Mouse (Mus musculus): Measurements from ENCODE around the gene Ten1. TPM values are rescaled to one million over a fixed set of nuclear protein-coding genes. Genes with fewer than 3 reads are reported as not detected.

The Ten1 gene
- polyA plus RNA-seq, 1 experiment from 2014 or later = 78.2 TPM

DNA sequence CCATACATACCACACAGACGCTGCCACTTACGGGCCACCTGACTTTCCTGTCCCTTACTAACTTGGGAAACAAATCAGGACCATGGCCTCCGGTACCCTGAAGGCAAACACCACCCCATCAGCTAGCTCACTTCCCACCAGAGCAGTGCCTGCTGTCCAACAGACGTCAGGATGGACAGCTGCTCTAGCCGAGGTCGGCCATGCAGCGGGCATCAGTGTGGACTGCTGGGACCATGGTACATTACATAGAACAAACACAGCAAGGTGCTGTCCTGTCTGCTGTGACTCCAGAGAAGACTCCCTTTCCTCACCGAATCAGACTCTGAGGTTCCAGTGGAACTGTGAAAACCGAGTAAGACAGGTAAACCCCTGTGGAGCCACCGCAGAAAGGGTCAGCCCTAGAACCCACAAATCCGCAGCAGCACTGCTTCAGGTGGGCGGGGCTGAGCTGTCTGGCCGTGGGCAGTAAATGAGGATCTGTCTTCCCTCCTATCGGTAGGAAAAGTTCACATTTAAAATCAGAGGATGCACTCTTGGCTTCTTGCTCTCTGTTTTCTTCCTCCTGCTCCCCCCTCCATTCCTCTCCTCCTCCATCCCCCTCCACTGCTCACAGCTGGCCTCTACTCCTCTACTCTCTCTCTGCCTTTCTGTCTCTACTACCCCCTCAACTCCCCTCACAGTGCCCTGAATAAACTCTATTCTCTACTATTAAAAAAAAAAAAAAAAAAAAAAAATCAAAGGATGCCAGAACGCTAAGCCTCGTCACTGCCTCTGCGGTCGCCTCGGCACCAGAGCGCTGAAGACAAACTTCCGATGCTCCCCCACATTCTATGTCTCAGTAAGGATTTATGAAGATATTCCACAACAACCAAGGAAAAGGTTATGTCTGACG lies 56.7 kb downstream of the Ten1 start:
- H3K36me3 ChIP-seq (ENCODE audit: control insufficient read depth, insufficient read depth, low read length) = peaks cover 44% of the 10 kb centered on the region

DNA sequence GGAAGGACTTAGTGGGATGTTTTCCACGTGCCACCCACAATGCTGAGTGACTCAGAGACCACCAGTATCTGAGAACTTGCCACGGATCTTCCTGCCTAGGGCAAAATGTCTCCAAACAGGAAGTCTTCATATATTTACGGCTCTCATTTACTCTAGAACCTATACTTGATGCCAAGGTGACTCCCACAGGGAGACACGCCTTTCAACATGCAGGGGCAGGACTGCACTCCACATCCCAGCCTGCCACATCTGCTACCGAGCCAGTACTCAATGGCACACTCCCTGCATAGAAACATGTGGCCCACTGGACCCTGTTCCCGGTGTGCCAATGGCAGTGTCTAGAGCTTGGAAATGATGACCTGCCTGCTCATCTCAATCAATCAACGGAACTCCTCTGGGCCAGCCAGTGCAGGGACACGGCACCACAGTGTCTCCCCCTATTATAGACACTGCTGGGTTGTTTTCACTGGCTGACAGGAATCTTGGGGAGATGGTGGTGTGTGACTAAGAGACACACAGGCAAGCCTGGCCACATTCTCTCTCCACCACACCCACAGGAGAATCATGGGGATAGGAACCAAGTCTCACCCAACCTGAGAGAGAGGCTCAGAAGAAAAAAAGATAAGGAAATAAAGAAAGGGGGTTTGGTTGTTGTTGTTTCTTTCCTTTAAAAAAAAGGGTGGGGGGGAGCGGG lies 57.5 kb downstream of the Ten1 start:
- Histone ChIP-seq H3K4me2 (ENCODE audit: low read depth, low read length) (no peak overlapping the region), H3K36me3 (ENCODE audit: control insufficient read depth, insufficient read depth, low read length) (peaks cover 42% of the 10 kb centered on the region; the same call in 1 of the 2 replicates), H3K27ac (ENCODE audit: low read length) (peak overlapping the region; percentile 86), H3K27me3 (ENCODE audit: control insufficient read depth, insufficient read depth, low read length) (no peaks in the 10 kb centered on the region), H3K4me1 (ENCODE audit: control insufficient read depth, insufficient read depth, low read length) (peaks cover 5% of the 10 kb centered on the region; the same call in 1 of the 2 replicates), H3K9me3 (replicated peaks; ENCODE audit: control insufficient read depth, low read length) (no peaks in the 10 kb centered on the region), H3K4me3 (replicated peaks; ENCODE audit: low read length) (no peak overlapping the region), H3K9ac (ENCODE audit: low read length) (peak overlapping the region; percentile 40; the same call in 1 of the 2 replicates)
- ATAC-seq (ENCODE audit: insufficient read depth, low FRiP score) = peak; percentile 49; the same call in 1 of the 2 replicates
- WGBS = 74% methylated on average over 9 of the region's 9 CpGs

More for the DNA sequence above, 56.7 kb downstream of the Ten1 start:
- Histone ChIP-seq H3K9ac (ENCODE audit: low read length) (no peak overlapping the region), H3K27ac (ENCODE audit: low read length) (peak overlapping the region; percentile 86), H3K9me3 (replicated peaks; ENCODE audit: control insufficient read depth, low read length) (no peaks in the 10 kb centered on the region), H3K27me3 (ENCODE audit: control insufficient read depth, insufficient read depth, low read length) (no peaks in the 10 kb centered on the region), H3K4me3 (replicated peaks; ENCODE audit: low read length) (no peak overlapping the region), H3K4me2 (ENCODE audit: low read depth, low read length) (no peak overlapping the region), H3K4me1 (ENCODE audit: control insufficient read depth, insufficient read depth, low read length) (peaks cover 5% of the 10 kb centered on the region; the same call in 1 of the 2 replicates)
- no peak for ATAC-seq (ENCODE audit: insufficient read depth, low FRiP score)
- WGBS = 78% methylated on average over 22 of the region's 22 CpGs

DNA sequence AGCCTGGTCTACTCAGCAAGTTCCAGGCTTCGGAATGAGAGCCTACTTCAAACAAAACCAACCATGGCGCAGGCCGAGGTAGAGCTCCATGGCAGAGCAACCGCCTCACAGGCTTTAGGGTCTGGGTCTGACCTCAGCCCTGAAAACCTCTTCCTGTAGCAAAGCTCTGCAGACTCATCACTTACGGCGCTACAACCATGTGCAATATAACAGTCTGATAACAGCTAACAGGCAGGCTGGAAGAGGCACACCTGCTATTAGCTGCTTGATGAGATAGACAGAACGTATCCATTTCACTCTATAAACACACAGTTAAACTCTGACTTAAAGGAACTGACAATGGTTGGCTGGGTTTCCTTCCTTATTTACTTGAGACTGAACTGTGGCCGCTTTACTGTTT lies 60.8 kb downstream of the Ten1 start:
- Histone ChIP-seq H3K27me3 (ENCODE audit: control insufficient read depth, insufficient read depth, low read length) (no peaks in the 10 kb centered on the region), H3K4me3 (replicated peaks; ENCODE audit: low read length) (no peak overlapping the region), H3K36me3 (ENCODE audit: control insufficient read depth, insufficient read depth, low read length) (peaks cover 33% of the 10 kb centered on the region; the same call in 1 of the 2 replicates), H3K27ac (ENCODE audit: low read length) (peak overlapping the region; percentile 57), H3K9ac (ENCODE audit: low read length) (no peak overlapping the region), H3K4me2 (ENCODE audit: low read depth, low read length) (no peak overlapping the region), H3K4me1 (ENCODE audit: control insufficient read depth, insufficient read depth, low read length) (peaks cover 5% of the 10 kb centered on the region; the same call in 1 of the 2 replicates), H3K9me3 (replicated peaks; ENCODE audit: control insufficient read depth, low read length) (no peaks in the 10 kb centered on the region)
- ATAC-seq (ENCODE audit: insufficient read depth, low FRiP score) = no peak
- 75% methylated on average over 8 of the region's 8 CpGs for WGBS

DNA sequence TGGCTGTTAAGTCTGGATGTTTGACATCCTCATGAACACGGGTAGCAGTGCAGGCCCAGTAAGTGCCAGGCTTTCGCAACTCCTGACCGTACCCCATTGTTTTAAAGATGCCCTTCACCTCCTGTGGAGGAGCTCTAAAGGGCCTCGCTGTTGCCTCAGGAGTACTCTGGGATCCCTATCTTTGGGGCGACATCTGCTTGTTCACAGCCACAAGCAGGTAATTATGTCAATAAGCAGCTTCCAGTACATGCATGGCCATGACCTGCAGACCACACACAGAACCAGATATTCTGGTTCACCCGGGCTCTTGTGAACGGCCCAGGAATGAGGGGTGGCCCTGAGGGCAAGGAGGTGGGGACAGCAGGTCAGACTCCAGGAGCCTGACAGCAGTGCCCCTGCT lies 61.6 kb downstream of the Ten1 start:
- H3K4me1 ChIP-seq (ENCODE audit: control insufficient read depth, insufficient read depth, low read length) = 0 out of 2 replicates have a peak, but pooled peaks cover under 1% of the 10 kb centered on the region
- no peaks in the 10 kb centered on the region for H3K9me3 ChIP-seq (replicated peaks; ENCODE audit: control insufficient read depth, low read length)
- no peak overlapping the region for H3K9ac ChIP-seq (ENCODE audit: low read length)
- no peak overlapping the region for H3K4me3 ChIP-seq (replicated peaks; ENCODE audit: low read length)
- H3K27ac ChIP-seq (ENCODE audit: low read length) = peak overlapping the region; percentile 57
- ATAC-seq (ENCODE audit: insufficient read depth, low FRiP score) = peak; percentile 63; the same call in 1 of the 2 replicates
- H3K4me2 ChIP-seq (ENCODE audit: low read depth, low read length) = no peak overlapping the region
- 67% methylated on average over 7 of the region's 7 CpGs for WGBS
- H3K27me3 ChIP-seq (ENCODE audit: control insufficient read depth, insufficient read depth, low read length) = no peaks in the 10 kb centered on the region
- peaks cover 28% of the 10 kb centered on the region for H3K36me3 ChIP-seq (ENCODE audit: control insufficient read depth, insufficient read depth, low read length)

Other genes with a start within 250 kb of the Ten1 start
- gene Itgb4, start 224.1 kb upstream of the Ten1 start, polyA plus RNA-seq (2015; fragmentation: Nextera tagmentation; extraction: Ambion mirVana) = 18.9 and 24.4 TPM in 2 replicates
- gene Galk1, start 186.1 kb upstream of the Ten1 start, polyA plus RNA-seq (2015; fragmentation: Nextera tagmentation; extraction: Ambion mirVana) = 186 and 187 TPM in 2 replicates
- gene H3f3b, start 170.9 kb upstream of the Ten1 start, polyA plus RNA-seq (2015; fragmentation: Nextera tagmentation; extraction: Ambion mirVana) = 1,496 and 1,592 TPM in 2 replicates
- 26.4 and 26.9 TPM in 2 replicates for gene Unk, start 168.5 kb upstream of the Ten1 start, polyA plus RNA-seq (2015; fragmentation: Nextera tagmentation; extraction: Ambion mirVana)
- gene Unc13d, start 120.9 kb upstream of the Ten1 start, polyA plus RNA-seq (2015; fragmentation: Nextera tagmentation; extraction: Ambion mirVana) = 8.3 and 9.9 TPM in 2 replicates
- 81.8 and 98.6 TPM in 2 replicates for gene Wbp2, start 111.9 kb upstream of the Ten1 start, polyA plus RNA-seq (2015; fragmentation: Nextera tagmentation; extraction: Ambion mirVana)
- 22.7 and 23.1 TPM in 2 replicates for gene Trim47, start 71.6 kb upstream of the Ten1 start, polyA plus RNA-seq (2015; fragmentation: Nextera tagmentation; extraction: Ambion mirVana)
- gene Trim65, start 67.7 kb upstream of the Ten1 start, polyA plus RNA-seq (2015; fragmentation: Nextera tagmentation; extraction: Ambion mirVana) = 6.2 and 8.0 TPM in 2 replicates
- gene Mrpl38, start 60.0 kb upstream of the Ten1 start, polyA plus RNA-seq (2015; fragmentation: Nextera tagmentation; extraction: Ambion mirVana) = 83.5 and 87.0 TPM in 2 replicates
- 28.0 and 31.4 TPM in 2 replicates for gene Fbf1, start 30.7 kb upstream of the Ten1 start, polyA plus RNA-seq (2015; fragmentation: Nextera tagmentation; extraction: Ambion mirVana)
- 50.8 and 61.0 TPM in 2 replicates for gene Acox1, start 190 bp downstream of the Ten1 start, polyA plus RNA-seq (2015; fragmentation: Nextera tagmentation; extraction: Ambion mirVana)
- gene Evpl, start 39.2 kb downstream of the Ten1 start, polyA plus RNA-seq (2015; fragmentation: Nextera tagmentation; extraction: Ambion mirVana) = 19.2 and 23.5 TPM in 2 replicates
- 85.5 and 89.4 TPM in 2 replicates for gene Srp68, start 75.4 kb downstream of the Ten1 start, polyA plus RNA-seq (2015; fragmentation: Nextera tagmentation; extraction: Ambion mirVana)
- gene Galr2, start 82.1 kb downstream of the Ten1 start, polyA plus RNA-seq (2015; fragmentation: Nextera tagmentation; extraction: Ambion mirVana) = 0.26 and 0.45 TPM in 2 replicates
- 56.8 and 58.4 TPM in 2 replicates for gene Exoc7, start 108.4 kb downstream of the Ten1 start, polyA plus RNA-seq (2015; fragmentation: Nextera tagmentation; extraction: Ambion mirVana)
- gene Foxj1, start 136.5 kb downstream of the Ten1 start, polyA plus RNA-seq (2015; fragmentation: Nextera tagmentation; extraction: Ambion mirVana) = 0.39 and 0.41 TPM in 2 replicates
- gene Rnf157, start 214.2 kb downstream of the Ten1 start, polyA plus RNA-seq (2015; fragmentation: Nextera tagmentation; extraction: Ambion mirVana) = 5.2 TPM in 2 replicates
- 30.2 and 34.8 TPM in 2 replicates for gene Ubald2, start 235.2 kb downstream of the Ten1 start, polyA plus RNA-seq (2015; fragmentation: Nextera tagmentation; extraction: Ambion mirVana)

Measured in stomach, embryonic 16.5 days (tissue).